Mouse (Mus musculus) lung, embryonic 16.5 days (tissue): ENCODE measurements at regions not wholly inside any gene's neighbourhood (a gene's known extent, or its start where the extent isn't known, plus 50 kb on each side); places are given as distances from the start of the nearest gene placed in this dataset.
A peak's percentile ranks its signal among the peaks of the same experiment; 100 is the strongest.

Experiments
- ATAC-seq: fragments of 200-750 bp; cut with Nextera tagmentation; 2 replicates; pipeline ENCODE4 v1.8.0; 2017; ENCODE audit warnings: low read depth, mild to moderate bottlenecking, moderate library complexity
- H3K27ac ChIP-seq: fragments of 300-500 bp; sonication (generic); 2 replicates; pipeline ENCODE4 v1.5.1; 2014; ENCODE audit warnings: mild to moderate bottlenecking, control low read depth, low read length
- H3K27me3 ChIP-seq: fragments of 300-500 bp; sonication (generic); 2 replicates; pipeline ENCODE4 v1.6.1; 2014; ENCODE audit warnings: low read depth, low read length, mixed read lengths; ENCODE audit not compliant: control insufficient read depth, insufficient read depth
- H3K36me3 ChIP-seq: fragments of 300-500 bp; sonication (generic); 2 replicates; pipeline ENCODE4 v1.6.1; 2014; ENCODE audit warnings: low read length; ENCODE audit not compliant: control insufficient read depth, insufficient read depth
- H3K4me1 ChIP-seq: fragments of 300-500 bp; sonication (generic); replicated peaks from 2 replicates; pipeline ENCODE4 v1.6.1; 2014; ENCODE audit warnings: low read length, mixed read lengths; ENCODE audit not compliant: control insufficient read depth, insufficient read depth
- H3K4me2 ChIP-seq: fragments of 300-500 bp; sonication (generic); 2 replicates; pipeline ENCODE4 v1.6.1; 2014; ENCODE audit warnings: low read depth, low read length, control low read depth
- H3K4me3 ChIP-seq: fragments of 300-500 bp; sonication (generic); 2 replicates; pipeline ENCODE4 v1.5.1; 2014; ENCODE audit warnings: mild to moderate bottlenecking, low read length, control low read depth
- H3K9ac ChIP-seq: fragments of 300-500 bp; sonication (generic); 2 replicates; pipeline ENCODE4 v1.6.1; 2014; ENCODE audit warnings: low read length, control low read depth
- H3K9me3 ChIP-seq: fragments of 300-500 bp; sonication (generic); 2 replicates; pipeline ENCODE4 v1.6.1; 2016; ENCODE audit warnings: low read length; ENCODE audit not compliant: control insufficient read depth
- WGBS: fragments of 180-500 bp; shearing (Covaris S2); extraction: QIAGEN DNeasy Blood & Tissue Kit; methylation state at CpG from one replicate; pipeline ENCODE4 v1.1.7; 2014; 5-methylcytosine and 5-hydroxymethylcytosine counted together

DNA sequence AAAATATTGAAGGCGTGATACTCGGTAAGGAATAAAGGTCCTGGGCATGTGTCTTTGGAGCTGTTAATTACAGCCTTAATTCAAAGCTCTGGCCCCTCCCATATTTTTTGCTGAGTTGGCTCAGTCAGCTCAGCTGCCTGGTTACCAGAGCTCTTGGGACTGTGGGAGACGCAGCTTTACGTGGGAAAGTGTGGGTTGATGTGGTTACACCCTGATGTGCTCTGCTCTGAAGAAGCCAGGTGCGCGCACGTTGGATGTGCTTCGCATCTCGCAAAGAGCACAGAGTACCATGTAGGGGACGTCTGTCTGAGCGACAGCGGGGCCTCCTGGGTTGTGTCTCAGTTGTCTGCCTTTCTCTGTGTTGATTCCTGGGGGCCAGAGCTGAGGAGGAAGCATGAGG is 254.8 kb downstream of the Foxo1 start:
- WGBS, result 80% methylated on average over 12 of the region's 12 CpGs
- Histone ChIP-seq H3K27me3 (no peaks in the 10 kb centered on the region), H3K4me3 (no peak overlapping the region), H3K9me3 (no peaks in the 10 kb centered on the region), H3K36me3 (no peaks in the 10 kb centered on the region), H3K27ac (no peak overlapping the region), H3K9ac (no peak overlapping the region), H3K4me2 (no peak overlapping the region), H3K4me1 (0 out of 2 replicates have a peak, but pooled peaks cover 2% of the 10 kb centered on the region)
- ATAC-seq, result no peak

DNA sequence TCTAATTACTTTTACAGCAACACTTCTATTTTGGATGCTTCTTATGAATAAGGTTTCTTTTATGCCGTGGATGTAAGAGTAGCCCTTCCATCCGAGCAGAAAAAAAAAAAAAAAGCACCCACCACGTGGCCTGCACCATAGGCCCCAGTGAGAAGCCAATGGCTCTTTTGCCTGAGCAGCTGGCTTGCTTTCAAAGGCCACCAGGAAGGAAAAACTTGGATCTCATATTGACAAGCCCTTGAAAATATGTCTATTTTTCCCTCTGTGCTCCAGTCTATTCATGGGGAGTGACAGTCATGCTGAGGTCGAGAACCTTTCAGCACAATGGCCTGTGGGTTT is 252.4 kb downstream of the Foxo1 start:
- no peak for ATAC-seq
- Histone ChIP-seq H3K9me3 (no peaks in the 10 kb centered on the region), H3K27ac (no peak overlapping the region), H3K4me1 (no peaks in the 10 kb centered on the region), H3K4me2 (no peak overlapping the region), H3K4me3 (no peak overlapping the region), H3K9ac (no peak overlapping the region), H3K36me3 (no peaks in the 10 kb centered on the region), H3K27me3 (no peaks in the 10 kb centered on the region)
- 36% methylated on average over 4 of the region's 4 CpGs for WGBS

DNA sequence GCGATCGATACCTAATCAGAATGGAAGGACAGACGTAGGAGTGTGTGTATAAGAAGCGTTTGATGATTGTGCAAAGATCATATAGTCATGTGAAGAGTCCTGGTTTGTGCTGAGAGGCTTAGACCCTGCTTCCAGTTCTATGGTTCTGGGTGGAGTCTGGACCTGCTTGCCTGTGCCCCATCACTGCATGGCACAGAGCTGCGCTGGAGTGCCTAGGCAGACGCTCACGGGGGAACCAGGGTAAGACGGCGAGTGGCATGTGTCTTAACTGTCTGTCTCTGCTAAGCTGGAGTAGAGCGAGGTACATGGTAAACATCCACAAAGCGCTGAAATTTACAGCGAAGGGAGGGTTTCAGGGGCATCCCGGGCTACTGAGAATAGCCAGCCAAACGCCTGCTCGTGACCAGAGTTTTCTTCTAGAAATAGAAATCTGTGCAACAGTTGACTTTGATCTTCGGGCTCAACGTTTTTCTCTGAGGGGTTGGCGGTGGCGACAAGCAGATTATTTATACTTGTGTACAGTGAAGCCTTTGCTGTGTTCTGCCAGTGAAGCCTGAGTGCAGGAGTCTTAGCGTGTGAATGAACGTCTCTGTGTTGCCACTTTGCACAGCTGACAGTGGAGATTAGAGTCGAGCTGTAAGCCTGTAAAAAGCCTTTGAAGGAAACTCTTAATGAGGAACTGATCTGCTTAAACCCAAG is 251.9 kb downstream of the Foxo1 start:
- 55% methylated on average over 22 of the region's 22 CpGs for WGBS

DNA sequence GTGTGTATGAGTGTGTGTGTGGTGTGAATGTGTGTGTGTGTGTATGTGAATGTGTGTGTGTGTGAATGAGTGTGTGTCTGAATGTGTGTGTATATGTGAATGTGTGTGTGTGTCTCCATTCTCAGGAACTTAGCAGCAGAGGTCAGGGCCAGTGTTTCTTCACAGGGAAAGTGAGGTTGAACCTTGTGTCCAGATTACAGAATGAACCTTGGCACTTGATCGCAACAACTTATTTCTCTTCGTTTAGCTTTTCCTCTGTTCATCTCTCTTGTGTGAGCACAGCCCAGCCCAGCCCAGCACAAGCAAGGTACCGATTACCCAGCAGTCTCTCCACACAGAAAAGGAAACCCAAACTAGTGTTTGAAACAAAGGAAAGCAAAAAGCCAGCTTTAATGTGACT is 249.7 kb downstream of the Foxo1 start:
- ATAC-seq, result no peak
- H3K27ac ChIP-seq, result no peak overlapping the region
- H3K4me2 ChIP-seq, result no peak overlapping the region
- H3K4me1 ChIP-seq, result no peaks in the 10 kb centered on the region
- 69% methylated on average over 3 of the region's 3 CpGs for WGBS
- H3K9ac ChIP-seq, result no peak overlapping the region
- H3K4me3 ChIP-seq, result no peak overlapping the region
- no peaks in the 10 kb centered on the region for H3K9me3 ChIP-seq
- no peaks in the 10 kb centered on the region for H3K27me3 ChIP-seq
- H3K36me3 ChIP-seq, result no peaks in the 10 kb centered on the region

More for the DNA sequence above, 251.9 kb downstream of the Foxo1 start:
- H3K27me3 ChIP-seq, result no peaks in the 10 kb centered on the region
- no peak overlapping the region for H3K27ac ChIP-seq
- H3K36me3 ChIP-seq, result no peaks in the 10 kb centered on the region
- no peaks in the 10 kb centered on the region for H3K9me3 ChIP-seq
- no peak for ATAC-seq
- H3K4me1 ChIP-seq, result no peaks in the 10 kb centered on the region
- no peak overlapping the region for H3K9ac ChIP-seq
- H3K4me3 ChIP-seq, result no peak overlapping the region
- H3K4me2 ChIP-seq, result no peak overlapping the region

DNA sequence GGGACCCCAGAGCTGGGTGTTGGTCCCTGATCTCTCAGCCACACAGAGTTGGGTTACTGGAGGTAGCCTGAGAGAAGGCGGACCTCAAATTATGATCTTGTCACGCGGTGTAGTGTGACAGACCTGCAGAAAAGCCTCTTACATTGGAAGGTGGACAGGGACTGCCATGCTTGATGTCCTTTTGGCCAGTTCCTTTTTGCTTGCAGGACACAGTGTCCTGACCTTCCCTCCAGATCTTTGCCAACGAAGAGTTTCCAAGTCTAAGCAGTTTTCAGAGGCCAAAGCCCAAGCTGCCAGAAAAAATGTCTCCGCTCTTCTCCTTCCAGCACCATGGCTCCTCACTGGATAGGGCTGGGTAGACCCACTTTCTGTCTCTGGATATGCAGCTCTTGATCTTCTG is 248.6 kb downstream of the Foxo1 start:
- H3K9me3 ChIP-seq, result no peaks in the 10 kb centered on the region
- ATAC-seq, result no peak
- no peak overlapping the region for H3K4me2 ChIP-seq
- no peaks in the 10 kb centered on the region for H3K4me1 ChIP-seq
- no peak overlapping the region for H3K4me3 ChIP-seq
- 93% methylated on average over 5 of the region's 5 CpGs for WGBS
- no peak overlapping the region for H3K9ac ChIP-seq
- no peaks in the 10 kb centered on the region for H3K36me3 ChIP-seq
- no peak overlapping the region for H3K27ac ChIP-seq
- H3K27me3 ChIP-seq, result no peaks in the 10 kb centered on the region

DNA sequence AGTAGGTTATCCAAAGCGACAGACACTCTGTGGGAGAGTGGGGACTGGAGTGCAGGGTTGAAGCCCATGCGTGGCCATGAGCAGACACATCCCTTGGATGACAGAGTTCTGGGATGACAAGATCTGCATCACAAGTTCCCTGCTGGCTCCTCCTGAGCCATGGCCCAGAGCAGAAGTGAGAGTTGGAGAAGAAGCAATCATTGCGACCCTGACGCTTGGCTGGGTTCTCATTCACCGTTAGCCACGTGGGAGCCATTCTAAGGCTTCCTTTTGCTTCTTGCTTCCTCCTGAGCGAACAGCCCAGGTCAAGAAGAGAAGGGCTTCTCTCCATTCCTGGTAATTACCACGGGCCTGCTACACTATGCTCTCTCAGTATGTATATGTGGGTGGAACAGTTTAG is 244.6 kb downstream of the Foxo1 start:
- 75% methylated on average over 8 of the region's 8 CpGs for WGBS
- no peak overlapping the region for H3K4me2 ChIP-seq
- H3K4me3 ChIP-seq, result no peak overlapping the region
- H3K27ac ChIP-seq, result no peak overlapping the region
- no peak overlapping the region for H3K9ac ChIP-seq
- no peaks in the 10 kb centered on the region for H3K27me3 ChIP-seq
- no peak for ATAC-seq
- H3K4me1 ChIP-seq, result no peaks in the 10 kb centered on the region
- H3K9me3 ChIP-seq, result peaks cover 2% of the 10 kb centered on the region; the same call in 1 of the 2 replicates
- no peaks in the 10 kb centered on the region for H3K36me3 ChIP-seq

DNA sequence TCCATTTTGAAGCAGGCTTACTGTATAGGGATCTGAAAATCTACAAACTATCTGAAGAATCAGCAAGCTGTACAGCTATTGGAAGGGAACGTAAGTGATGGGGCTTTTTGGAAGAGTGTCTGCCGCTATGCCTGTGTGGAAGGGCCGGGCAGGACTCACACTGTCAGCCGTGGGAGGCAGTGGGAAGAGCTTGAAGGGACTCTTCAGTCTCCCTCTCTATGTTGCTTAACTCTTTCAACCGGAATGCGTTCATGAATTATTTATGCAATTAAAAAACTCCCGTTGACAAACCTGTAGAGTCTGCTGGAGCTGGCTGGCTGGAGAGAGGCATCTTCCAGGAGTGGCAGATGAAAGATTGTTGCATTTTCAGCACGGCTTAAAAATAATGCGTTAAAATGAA is 243.4 kb downstream of the Foxo1 start:
- Histone ChIP-seq H3K27me3 (no peaks in the 10 kb centered on the region), H3K9ac (no peak overlapping the region), H3K4me2 (no peak overlapping the region), H3K4me1 (no peaks in the 10 kb centered on the region), H3K36me3 (no peaks in the 10 kb centered on the region), H3K9me3 (peaks cover 2% of the 10 kb centered on the region; the same call in 1 of the 2 replicates), H3K4me3 (no peak overlapping the region), H3K27ac (no peak overlapping the region)
- no peak for ATAC-seq
- 67% methylated on average over 9 of the region's 9 CpGs for WGBS

DNA sequence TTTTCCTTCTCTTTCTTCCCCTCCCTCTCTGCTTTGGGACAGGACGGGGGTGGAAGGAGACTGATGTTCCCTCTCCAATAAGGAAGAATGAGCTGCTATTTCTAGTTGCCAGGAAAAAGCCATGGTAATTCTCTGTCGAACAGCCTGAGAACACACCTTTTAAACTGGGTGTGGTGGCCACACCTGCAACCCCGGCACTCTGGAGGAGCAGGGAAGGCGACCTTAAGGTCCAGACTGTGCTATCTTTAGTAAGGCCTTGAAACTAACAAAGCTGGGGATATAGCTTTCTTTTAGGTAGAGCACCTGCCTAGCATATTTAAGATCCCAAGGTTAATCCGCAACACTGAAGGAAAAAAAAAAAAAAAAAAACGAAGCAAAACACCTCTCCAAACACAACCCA is 242.7 kb downstream of the Foxo1 start:
- Histone ChIP-seq H3K27me3 (no peaks in the 10 kb centered on the region), H3K27ac (no peak overlapping the region), H3K4me1 (no peaks in the 10 kb centered on the region), H3K4me3 (no peak overlapping the region), H3K4me2 (no peak overlapping the region), H3K9me3 (peaks cover 2% of the 10 kb centered on the region; the same call in 1 of the 2 replicates), H3K9ac (no peak overlapping the region), H3K36me3 (no peaks in the 10 kb centered on the region)
- no peak for ATAC-seq
- 60% methylated on average over 6 of the region's 6 CpGs for WGBS

DNA sequence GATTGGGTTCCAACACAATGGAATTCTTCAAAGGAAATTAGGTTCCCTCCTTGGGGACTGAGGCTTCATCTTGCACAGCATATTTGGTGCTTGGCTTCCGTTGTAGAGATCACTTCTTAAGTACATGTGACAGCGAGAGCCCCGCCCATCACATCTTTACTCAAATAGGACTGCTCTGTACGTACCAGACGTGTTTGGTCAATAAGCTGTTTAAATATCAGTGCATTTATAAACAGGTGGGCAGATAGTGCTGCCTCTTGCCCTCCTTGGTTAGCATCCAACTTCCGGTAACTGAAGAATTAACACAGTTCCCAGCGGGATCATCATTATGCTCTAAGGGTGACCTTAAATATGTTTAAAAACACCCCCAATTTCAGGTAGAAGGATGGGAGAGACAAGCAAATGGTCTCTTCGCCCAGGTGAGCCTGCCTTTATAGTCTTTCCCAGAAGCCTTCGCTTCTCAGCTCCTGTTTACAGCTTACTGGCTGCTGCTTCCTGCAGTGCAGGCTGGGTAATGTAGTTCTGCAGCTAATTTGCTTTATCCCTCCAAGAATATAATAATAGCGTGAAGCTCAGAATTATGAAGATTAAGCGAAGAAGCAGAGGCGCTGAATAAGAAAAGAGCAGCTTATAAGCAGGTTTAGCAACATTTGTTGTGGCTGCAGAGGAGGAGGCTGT is 242.1 kb downstream of the Foxo1 start:
- Histone ChIP-seq H3K9ac (no peak overlapping the region), H3K27me3 (no peaks in the 10 kb centered on the region), H3K36me3 (no peaks in the 10 kb centered on the region), H3K9me3 (peaks cover 2% of the 10 kb centered on the region; the same call in 1 of the 2 replicates), H3K27ac (no peak overlapping the region), H3K4me2 (peak overlapping the region; percentile 49), H3K4me1 (no peaks in the 10 kb centered on the region), H3K4me3 (peak overlapping the region; percentile 23)
- no peak; the same call in 1 of the 2 replicates for ATAC-seq
- WGBS, result 55% methylated on average over 12 of the region's 12 CpGs
